Mouse (Mus musculus) thymus, postnatal 0 days (tissue): ENCODE data around the gene Tmem199. TPM values are rescaled to one million over a fixed set of nuclear protein-coding genes. Genes with fewer than 3 reads are reported as not detected.

Experiments used
- DNase-seq: peaks from one replicate; pipeline ENCODE4 v3.0.0-alpha.2; 2015; ENCODE audit warnings: low spot score
- polyA plus RNA-seq: library from polyadenylated mRNA; unstranded; fragments of >200 nt; fragmentation: Nextera tagmentation; extraction: Ambion mirVana; gene quantifications from 2 replicates; pipeline ENCODE4 v1.2.1, GENCODE M21; 2015

Gene Tmem199
- polyA plus RNA-seq, 1 experiment from 2014 or later: 54.2 TPM

DNA sequence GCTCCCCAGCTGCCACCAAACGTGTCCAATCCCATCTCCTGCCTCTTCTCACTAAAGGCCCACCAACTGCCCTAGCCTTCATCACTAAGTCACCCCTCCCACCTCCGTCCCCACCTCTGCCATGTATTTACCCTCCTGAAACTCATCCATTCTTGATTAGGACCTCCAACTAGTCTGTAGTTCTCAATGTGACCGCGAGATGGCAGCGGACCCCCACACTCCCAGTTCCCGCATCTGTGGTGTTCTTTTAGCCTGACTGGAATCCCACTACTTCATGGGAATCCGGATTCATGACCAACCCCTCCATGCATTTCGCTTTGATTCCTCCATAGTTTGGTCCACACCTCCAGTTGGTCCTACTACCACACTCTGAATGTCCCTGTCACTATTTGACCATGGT, 23.8 kb downstream of the Tmem199 start:
- DNase-seq: peak; percentile 59

DNA sequence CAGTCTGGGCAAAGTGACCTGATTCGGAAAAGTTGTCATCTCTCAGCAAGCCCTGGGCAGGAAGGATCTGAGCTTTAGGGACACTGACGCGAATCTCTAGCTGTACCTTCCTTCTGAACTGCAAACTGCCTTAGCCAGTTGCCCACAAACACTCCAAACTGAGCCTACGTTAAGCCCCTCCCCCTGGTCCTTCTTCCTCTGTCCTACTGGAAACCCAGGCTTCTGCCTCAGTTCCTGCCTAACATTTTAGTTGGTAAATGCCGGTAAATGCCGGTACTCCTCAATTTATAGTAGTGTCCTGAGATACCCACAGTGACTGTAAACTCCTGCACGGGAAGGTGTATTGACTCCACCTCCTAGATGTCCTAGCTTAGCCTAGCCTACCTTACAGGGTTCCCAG, 28.3 kb downstream of the Tmem199 start:
- no peak for DNase-seq

DNA sequence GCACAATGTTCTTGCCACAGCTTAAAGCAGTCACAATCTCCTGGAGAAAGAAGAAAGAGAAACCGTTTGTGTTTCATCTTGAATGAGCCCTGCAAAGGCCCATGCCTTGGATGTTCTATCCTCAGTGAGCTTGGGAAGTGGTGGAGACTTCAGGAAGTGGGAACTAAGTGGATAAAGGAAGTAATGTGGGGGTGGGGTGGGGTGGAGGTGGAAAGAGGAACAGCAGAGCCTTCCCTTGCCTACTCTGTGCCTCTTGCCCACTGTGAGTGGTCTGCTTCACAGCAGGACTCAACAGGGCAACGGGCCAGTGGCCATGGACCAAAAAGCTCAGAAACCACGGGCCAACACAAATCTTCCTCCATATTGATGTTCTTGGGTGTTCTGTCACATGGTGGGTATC, 36.7 kb downstream of the Tmem199 start:
- DNase-seq: no peak

DNA sequence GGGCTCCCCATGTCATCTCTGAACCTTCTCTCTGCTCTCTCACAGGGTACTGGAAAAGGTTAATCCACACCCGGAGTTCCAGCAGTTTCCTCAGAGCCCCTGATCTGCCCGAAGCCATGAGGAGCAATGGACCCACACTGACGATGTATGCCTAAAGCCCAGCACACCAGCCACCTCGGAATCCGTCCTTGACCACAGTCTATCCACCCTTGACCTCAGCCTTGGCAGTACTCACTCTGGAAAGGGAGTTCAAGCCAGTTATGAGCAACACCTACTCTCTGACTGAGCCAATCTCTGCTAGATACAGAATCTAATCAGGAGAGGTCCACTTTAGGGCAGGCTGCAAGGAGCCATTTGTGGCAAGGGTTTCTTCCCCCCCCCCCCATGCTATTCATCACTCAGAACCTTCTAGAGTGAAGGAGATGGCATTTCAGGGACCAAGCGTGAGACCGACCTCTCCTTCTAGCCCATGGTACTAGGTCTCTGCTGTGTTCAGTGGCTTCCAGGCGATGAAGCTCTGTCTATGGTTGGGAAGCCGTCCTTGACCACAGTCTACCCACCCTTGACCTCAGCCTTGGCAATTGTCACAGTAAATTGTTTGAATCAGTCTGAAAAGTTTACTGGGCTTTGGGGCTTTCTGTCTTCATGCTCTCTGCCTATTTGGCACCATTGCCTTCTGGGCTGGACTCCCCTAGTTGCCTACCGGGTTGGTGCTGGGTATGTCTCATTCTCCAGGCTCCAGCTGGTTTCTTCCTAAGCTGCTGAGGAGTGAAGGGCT, 40.5 kb downstream of the Tmem199 start:
- DNase-seq: no peak

DNA sequence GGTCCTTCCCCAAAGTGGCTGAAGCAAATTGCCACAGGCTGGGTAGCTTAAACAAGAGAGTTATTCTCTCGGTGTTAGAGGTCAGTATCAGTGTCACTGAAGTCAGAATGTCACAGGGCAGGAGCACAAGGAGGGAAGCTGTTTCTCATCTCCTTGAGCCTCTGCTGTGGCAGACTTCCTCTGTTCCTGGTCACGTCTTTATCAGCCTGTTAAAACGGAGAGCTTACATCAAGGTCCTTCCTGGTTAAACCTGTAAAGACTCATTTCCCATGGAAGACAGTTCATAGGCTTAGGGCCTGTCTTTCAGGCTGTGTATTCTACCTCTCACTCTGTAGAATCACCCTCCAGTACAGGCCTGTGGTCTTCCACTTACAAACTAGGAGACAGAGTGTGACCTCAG, 44.0 kb downstream of the Tmem199 start:
- no peak for DNase-seq

DNA sequence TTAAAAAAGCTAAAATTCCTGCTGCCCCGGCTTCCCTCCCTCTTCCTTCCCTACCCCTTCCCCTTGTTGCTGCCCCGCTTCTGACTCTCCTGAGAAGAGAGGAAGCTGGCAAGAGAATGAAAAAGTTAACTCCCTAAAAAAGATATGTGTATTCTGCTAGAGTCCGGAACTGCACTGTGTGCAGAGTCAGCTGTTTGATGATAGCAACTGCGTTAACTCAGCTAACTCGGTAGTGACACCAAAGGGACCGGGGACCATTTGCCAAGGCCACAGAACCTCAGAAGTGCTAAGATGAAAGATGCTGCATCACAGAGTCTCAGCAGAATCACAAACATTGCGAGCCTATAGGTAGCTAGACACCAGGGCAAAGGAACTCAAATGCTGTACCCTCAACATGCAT, 44.5 kb downstream of the Tmem199 start:
- no peak for DNase-seq

DNA sequence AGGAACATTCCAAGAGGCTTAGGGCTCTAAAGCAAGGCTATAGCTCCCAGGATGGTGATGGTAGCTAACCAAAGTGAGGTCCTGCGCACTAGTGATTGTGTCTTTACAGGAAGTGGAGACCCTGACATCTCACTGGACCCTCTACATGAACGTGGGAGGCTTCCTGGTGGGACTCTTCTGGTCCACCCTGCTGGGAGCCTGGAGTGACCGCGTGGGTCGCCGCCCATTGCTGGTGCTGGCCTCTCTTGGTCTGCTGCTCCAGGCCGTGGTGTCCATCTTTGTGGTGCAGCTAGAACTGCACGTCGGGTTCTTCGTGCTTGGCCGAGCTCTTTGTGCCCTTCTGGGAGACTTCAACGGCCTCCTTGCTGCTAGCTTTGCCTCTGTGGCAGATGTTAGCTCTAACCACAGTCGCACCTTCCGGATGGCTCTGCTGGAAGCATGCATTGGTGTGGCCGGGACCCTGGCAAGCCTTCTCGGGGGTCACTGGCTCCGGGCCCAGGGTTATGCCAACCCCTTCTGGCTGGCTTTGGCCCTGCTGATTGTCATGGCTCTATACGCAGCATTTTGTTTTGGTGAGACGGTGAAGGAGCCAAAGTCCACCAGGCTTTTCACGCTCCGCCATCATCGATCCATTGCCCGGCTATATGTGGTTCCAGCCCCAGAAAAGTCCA, 45.6 kb downstream of the Tmem199 start:
- no peak for DNase-seq

DNA sequence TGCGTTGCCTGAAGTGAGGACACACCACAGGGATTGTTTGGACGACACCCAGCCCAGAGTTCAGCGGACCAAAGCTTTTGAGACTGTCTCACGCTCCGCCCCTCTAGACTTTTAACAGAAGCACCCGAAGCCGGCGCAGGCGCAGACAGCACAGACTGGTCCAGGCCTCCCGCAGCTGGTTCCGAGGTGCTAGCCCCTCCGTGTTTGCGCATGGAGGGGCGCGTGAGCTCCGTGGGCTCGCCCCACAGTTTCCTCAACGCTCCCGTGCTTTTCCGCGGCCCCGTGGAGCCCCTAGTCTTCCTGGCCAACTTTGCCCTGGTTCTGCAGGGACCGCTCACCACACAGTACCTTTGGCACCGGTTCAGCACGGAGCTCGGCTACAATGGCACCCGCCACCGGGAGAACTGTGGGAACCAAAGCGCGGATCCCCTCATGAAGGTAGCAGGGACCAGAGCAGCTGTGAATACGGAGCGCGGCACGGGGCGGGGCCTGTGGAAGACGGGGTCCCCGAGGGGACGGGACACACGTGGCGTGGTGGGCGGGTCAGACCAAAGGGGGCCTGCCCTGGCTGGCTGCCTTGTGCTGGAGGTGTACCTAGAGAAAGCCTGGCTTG, 46.3 kb downstream of the Tmem199 start, which contains the start of gene Slc46a1:
Slc46a1 (plus strand) TSS at position 130 of the 613 bp plus-strand sequence.
- peak; percentile 66 for DNase-seq

DNA sequence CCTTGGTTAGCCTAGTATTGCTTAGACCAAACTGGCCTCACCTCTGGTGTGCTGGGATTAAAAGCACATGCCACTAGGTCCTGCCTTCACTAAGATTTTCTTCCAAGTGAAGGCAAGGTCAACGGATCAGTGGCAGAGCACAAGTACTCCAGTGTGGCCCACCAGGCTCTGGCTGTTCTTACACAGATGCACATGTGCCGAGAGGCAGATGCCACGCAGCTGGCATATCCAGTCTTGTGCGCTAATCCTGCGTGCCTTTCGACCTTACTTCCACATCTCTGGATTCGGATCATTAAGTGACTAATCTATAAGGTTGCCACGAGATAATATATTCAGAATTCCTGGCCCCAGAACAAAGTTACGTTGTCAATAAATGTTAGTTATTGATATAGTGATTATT, 46.9 kb downstream of the Tmem199 start:
- DNase-seq: no peak

DNA sequence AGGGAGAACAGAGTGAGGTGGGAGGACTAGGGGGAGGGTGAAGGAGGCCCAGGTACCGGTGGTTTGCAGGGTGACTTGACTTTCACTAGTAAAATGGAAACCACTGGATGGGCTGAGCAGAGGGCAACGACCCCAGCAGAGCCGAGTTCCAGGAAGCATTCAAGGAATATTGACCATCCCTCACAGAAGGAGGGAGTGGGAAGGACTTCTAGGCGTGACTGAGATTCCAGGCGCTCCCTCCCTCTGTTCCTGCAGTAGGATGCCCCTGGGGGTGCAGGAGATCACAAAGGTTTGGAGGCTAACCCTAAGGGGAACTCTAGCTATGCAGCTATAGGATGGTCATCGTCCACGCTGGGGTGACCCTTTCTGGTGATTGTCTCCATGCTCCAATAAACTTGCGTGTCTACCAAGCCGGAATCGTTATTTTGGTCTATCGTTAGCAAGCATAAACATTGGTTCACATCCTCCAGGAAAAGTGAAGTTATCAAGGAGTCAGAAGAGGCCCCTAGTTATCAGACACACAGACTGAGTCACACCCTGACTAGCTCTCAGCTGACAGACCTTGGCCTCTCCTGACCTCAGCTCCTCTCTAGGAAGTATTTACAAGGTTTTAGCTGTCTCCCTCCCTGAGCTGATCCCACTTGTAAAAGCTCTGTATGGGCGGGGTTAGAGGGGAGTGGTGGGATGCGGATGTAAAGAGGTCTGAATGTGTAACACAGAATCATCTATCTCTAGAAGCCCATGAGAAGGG, 48.5 kb downstream of the Tmem199 start:
- DNase-seq: no peak

DNA sequence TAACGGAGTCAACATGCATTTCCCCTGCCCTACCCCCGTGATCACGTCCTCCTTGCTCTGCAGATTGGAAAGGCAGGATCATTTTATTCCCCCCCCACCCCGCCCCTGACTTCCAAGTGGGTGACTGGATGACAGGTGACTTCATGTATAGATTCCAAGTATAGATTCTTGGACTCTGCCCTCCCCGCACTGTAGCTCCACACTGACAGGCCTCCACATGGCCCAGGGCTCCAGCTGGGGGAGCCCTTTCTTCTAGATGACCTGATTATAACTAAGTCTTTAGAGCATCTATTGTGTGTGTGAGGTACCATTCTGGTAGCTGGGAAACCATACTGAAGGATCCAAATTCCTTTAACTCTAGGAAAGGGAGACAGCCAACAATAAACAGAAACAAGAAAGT, 49.3 kb downstream of the Tmem199 start:
- no peak for DNase-seq

DNA sequence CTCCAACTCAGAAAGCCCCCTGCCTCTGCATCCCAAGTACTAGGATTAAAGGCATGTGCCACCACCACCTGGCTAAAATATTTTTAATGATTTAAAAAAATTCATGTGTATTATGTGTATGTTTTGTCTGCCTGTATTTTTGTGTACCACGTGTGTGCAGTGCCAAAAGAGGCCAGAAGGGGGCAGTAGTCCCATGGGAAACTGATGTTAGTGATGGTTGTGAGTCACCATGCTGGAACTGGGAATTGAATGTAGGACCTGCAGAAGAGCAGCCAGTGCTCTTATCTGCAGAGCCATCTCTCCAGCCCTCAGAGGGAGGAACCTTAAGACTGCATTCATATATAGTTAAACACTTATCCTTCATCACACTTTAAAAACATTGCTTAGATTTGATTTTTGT, 50.1 kb downstream of the Tmem199 start:
- DNase-seq: no peak

DNA sequence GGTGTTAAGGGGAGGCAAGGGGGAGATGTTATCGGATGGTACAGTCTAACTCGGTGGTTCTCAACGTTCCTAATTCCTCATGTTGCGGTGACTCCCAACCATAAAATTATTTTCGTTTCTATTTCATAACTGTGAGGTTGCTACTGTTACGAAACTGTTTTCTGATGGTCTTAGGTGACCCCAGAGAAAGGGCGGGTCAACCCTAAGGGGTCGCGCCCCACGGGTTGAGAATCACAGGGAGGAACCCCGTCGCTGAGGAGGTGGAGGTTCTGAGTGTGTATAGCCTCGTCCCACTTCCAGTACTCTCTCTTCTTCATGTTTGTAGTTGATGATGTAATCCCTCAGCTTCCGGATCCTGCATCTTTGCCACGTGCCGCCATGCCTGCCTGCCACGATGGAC, 53.2 kb downstream of the Tmem199 start:
- DNase-seq: no peak

Other genes starting within 250 kb of the Tmem199 start
- gene BC030499, start 221.3 kb downstream of the Tmem199 start, polyA plus RNA-seq: 0.21 and 0.29 TPM in 2 replicates
- 28.0 and 31.5 TPM in 2 replicates for gene Spag5, start 210.6 kb downstream of the Tmem199 start, polyA plus RNA-seq
- gene Aldoc, start 189.2 kb downstream of the Tmem199 start, polyA plus RNA-seq: 2.3 TPM in 2 replicates
- 43.9 and 47.9 TPM in 2 replicates for gene Pigs, start 183.8 kb downstream of the Tmem199 start, polyA plus RNA-seq
- gene Unc119, start 168.7 kb downstream of the Tmem199 start, polyA plus RNA-seq: 36.8 and 39.5 TPM in 2 replicates
- 22.4 and 33.0 TPM in 2 replicates for gene Foxn1, start 125.6 kb downstream of the Tmem199 start, polyA plus RNA-seq
- 0.43 and 0.76 TPM in 2 replicates for gene Slc13a2, start 90.0 kb downstream of the Tmem199 start, polyA plus RNA-seq
- 6.8 and 8.3 TPM in 2 replicates for gene Slc46a1, start 46.5 kb downstream of the Tmem199 start, polyA plus RNA-seq
- gene Sarm1, start 14.4 kb downstream of the Tmem199 start, polyA plus RNA-seq: 0.17 and 0.31 TPM in 2 replicates
- gene Vtn, start 13.1 kb downstream of the Tmem199 start, polyA plus RNA-seq: 5.2 and 5.8 TPM in 2 replicates
- gene Sebox, start 8.7 kb downstream of the Tmem199 start, polyA plus RNA-seq: 0.17 TPM in 1 of 2 replicates, not detected in the other
- gene Poldip2, start within 50 bp of the Tmem199 start, polyA plus RNA-seq: 90.1 and 95.8 TPM in 2 replicates
- 17.9 and 18.3 TPM in 2 replicates for gene Tnfaip1, start 24.2 kb upstream of the Tmem199 start, polyA plus RNA-seq
- gene Ift20, start 24.2 kb upstream of the Tmem199 start, polyA plus RNA-seq: 151 and 161 TPM in 2 replicates
- 59.1 and 68.2 TPM in 2 replicates for gene Tmem97, start 38.6 kb upstream of the Tmem199 start, polyA plus RNA-seq
- gene Nlk, start 185.2 kb upstream of the Tmem199 start, polyA plus RNA-seq: 21.3 and 23.3 TPM in 2 replicates
- gene Ccnq, start 239.6 kb upstream of the Tmem199 start, polyA plus RNA-seq: 48.5 and 50.8 TPM in 2 replicates